Mouse (Mus musculus): ENCODE measurements around the gene Slc10a1. TPM values are rescaled to one million over a fixed set of nuclear protein-coding genes. Genes with fewer than 3 reads are reported as not detected.

Gene Slc10a1
- polyA plus RNA-seq, 1 experiment from 2014 or later, result 0.44 TPM

GRCm38 (mm10) chr12:80982326-80982725 lies 13.8 kb upstream of the Slc10a1 start:
- ATAC-seq (ENCODE audit: insufficient read depth, low FRiP score, low TSS enrichment), result no peak
- H3K27ac ChIP-seq (ENCODE audit: low read depth, low read length), result no peak overlapping the region
- H3K9me3 ChIP-seq (ENCODE audit: control insufficient read depth, low read length), result no peaks in the 10 kb centered on the region
- H3K4me2 ChIP-seq (ENCODE audit: low read depth), result no peak overlapping the region
- 2% methylated on average over 7 of the region's 7 CpGs for WGBS
- no peaks in the 10 kb centered on the region for H3K36me3 ChIP-seq (ENCODE audit: control insufficient read depth, insufficient read depth, low read length)
- DNase-seq (ENCODE audit: low spot score), result peak; percentile 78
- no peak overlapping the region for H3K4me3 ChIP-seq (ENCODE audit: low read depth, low read length)
- no peaks in the 10 kb centered on the region for H3K27me3 ChIP-seq (ENCODE audit: control insufficient read depth, insufficient read depth, low read length)
- no peak overlapping the region for H3K9ac ChIP-seq (ENCODE audit: low read length)
- no peaks in the 10 kb centered on the region for H3K4me1 ChIP-seq (ENCODE audit: control insufficient read depth, insufficient read depth, low read length)

DNA sequence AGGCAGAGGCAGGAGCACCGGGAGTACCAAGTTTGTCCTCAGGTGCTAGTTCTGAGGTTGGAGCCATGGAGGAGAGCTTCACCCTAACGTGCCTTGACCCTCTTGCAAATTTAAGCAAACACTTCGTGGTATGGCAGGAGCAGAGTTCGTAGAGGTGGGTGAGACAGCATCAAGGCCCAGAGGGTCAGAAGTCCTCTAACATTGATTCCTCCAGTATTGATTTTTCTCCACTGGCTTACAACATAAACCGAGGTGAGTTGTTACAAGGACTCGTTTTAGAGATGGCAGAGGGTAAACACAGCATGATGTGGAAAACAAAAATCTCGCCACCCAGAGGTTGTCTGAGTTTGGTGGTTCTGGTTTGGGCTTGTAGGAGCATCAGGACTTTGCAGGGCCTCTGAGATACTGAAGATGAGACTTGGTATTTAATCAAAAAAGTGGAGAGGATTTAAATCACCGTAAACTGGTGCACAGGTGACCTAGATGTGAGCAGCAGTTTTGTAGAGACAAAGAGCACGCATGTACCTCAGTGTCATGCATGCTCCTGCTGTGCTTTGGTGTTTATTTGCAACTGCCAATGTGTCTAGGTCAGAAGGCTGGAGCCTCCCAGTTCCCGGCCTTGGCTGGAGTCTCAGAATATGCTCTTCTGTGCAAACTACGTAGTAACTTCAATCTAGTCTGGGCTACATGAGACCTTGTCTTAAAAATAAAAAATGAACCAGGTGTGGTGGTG lies 7.6 kb upstream of the Slc10a1 start:
- no peak overlapping the region for H3K4me2 ChIP-seq (ENCODE audit: low read depth)
- ATAC-seq (ENCODE audit: insufficient read depth, low FRiP score, low TSS enrichment) (no peak), DNase-seq (ENCODE audit: low spot score) (no peak)
- 90% methylated on average over 11 of the region's 11 CpGs for WGBS
- no peak overlapping the region for H3K4me3 ChIP-seq (ENCODE audit: low read depth, low read length)
- H3K4me1 ChIP-seq (ENCODE audit: control insufficient read depth, insufficient read depth, low read length), result no peaks in the 10 kb centered on the region
- no peak overlapping the region for H3K9ac ChIP-seq (ENCODE audit: low read length)
- H3K27me3 ChIP-seq (ENCODE audit: control insufficient read depth, insufficient read depth, low read length), result no peaks in the 10 kb centered on the region
- H3K9me3 ChIP-seq (ENCODE audit: control insufficient read depth, low read length), result no peaks in the 10 kb centered on the region
- no peak overlapping the region for H3K27ac ChIP-seq (ENCODE audit: low read depth, low read length)
- H3K36me3 ChIP-seq (ENCODE audit: control insufficient read depth, insufficient read depth, low read length), result no peaks in the 10 kb centered on the region

- no peak for DNase-seq (ENCODE audit: low spot score)
- no peak overlapping the region for H3K4me2 ChIP-seq (ENCODE audit: low read depth)
- ATAC-seq (ENCODE audit: insufficient read depth, low FRiP score, low TSS enrichment), result no peak
- H3K27me3 ChIP-seq (ENCODE audit: control insufficient read depth, insufficient read depth, low read length), result no peaks in the 10 kb centered on the region
- H3K4me1 ChIP-seq (ENCODE audit: control insufficient read depth, insufficient read depth, low read length), result no peaks in the 10 kb centered on the region
- H3K9me3 ChIP-seq (ENCODE audit: control insufficient read depth, low read length), result no peaks in the 10 kb centered on the region
- no peaks in the 10 kb centered on the region for H3K36me3 ChIP-seq (ENCODE audit: control insufficient read depth, insufficient read depth, low read length)
- H3K4me3 ChIP-seq (ENCODE audit: low read depth, low read length), result no peak overlapping the region
- no peak overlapping the region for H3K9ac ChIP-seq (ENCODE audit: low read length)
- WGBS, result 26% methylated on average over 3 of the region's 3 CpGs
- H3K27ac ChIP-seq (ENCODE audit: low read depth, low read length), result no peak overlapping the region
These were observed 3.3 kb upstream of the Slc10a1 start for GRCm38 (mm10) chr12:80971756-80972155.

DNA sequence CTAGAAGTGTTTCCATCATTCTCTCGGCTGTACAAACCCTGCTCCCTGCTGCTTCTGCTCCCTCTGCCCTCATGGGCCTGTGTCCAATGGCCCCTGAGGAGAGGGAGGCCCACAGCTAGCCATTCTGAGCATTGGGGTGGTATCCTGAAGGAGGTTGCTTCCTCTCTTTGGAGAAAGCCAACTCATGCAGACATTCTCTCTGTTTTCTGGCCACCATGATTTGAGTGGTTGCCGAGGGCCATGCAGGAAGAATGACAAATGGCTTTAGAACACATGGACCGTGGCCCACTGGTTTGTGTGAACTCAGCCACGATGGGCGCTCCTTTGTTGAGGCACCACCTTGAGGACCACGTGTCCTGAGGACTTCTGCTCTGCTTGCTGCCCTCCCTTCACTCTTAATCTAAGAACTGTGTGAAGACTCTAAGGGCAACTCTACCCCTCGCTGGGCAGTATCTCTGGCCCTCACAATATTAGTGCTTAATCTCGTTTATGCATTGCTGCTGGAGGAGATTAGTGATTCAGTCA lies 1.7 kb upstream of the Slc10a1 start:
- Histone ChIP-seq H3K36me3 (ENCODE audit: control insufficient read depth, insufficient read depth, low read length) (no peaks in the 10 kb centered on the region), H3K27ac (ENCODE audit: low read depth, low read length) (no peak overlapping the region), H3K9ac (ENCODE audit: low read length) (no peak overlapping the region), H3K4me2 (ENCODE audit: low read depth) (no peak overlapping the region), H3K4me3 (ENCODE audit: low read depth, low read length) (no peak overlapping the region), H3K4me1 (ENCODE audit: control insufficient read depth, insufficient read depth, low read length) (no peaks in the 10 kb centered on the region), H3K27me3 (ENCODE audit: control insufficient read depth, insufficient read depth, low read length) (no peaks in the 10 kb centered on the region), H3K9me3 (ENCODE audit: control insufficient read depth, low read length) (no peaks in the 10 kb centered on the region)
- ATAC-seq (ENCODE audit: insufficient read depth, low FRiP score, low TSS enrichment), result no peak
- no peak for DNase-seq (ENCODE audit: low spot score)
- 78% methylated on average over 8 of the region's 8 CpGs for WGBS

- H3K27me3 ChIP-seq (ENCODE audit: control insufficient read depth, insufficient read depth, low read length), result no peaks in the 10 kb centered on the region
- no peak overlapping the region for H3K9ac ChIP-seq (ENCODE audit: low read length)
- H3K36me3 ChIP-seq (ENCODE audit: control insufficient read depth, insufficient read depth, low read length), result no peaks in the 10 kb centered on the region
- H3K4me2 ChIP-seq (ENCODE audit: low read depth), result no peak overlapping the region
- no peak overlapping the region for H3K4me3 ChIP-seq (ENCODE audit: low read depth, low read length)
- ATAC-seq (ENCODE audit: insufficient read depth, low FRiP score, low TSS enrichment), result no peak
- DNase-seq (ENCODE audit: low spot score), result no peak
- H3K4me1 ChIP-seq (ENCODE audit: control insufficient read depth, insufficient read depth, low read length), result no peaks in the 10 kb centered on the region
- 87% methylated on average over 9 of the region's 9 CpGs for WGBS
- H3K9me3 ChIP-seq (ENCODE audit: control insufficient read depth, low read length), result no peaks in the 10 kb centered on the region
- H3K27ac ChIP-seq (ENCODE audit: low read depth, low read length), result no peak overlapping the region
These were observed 587 bp downstream of the Slc10a1 start for GRCm38 (mm10) chr12:80967918-80968317.

DNA sequence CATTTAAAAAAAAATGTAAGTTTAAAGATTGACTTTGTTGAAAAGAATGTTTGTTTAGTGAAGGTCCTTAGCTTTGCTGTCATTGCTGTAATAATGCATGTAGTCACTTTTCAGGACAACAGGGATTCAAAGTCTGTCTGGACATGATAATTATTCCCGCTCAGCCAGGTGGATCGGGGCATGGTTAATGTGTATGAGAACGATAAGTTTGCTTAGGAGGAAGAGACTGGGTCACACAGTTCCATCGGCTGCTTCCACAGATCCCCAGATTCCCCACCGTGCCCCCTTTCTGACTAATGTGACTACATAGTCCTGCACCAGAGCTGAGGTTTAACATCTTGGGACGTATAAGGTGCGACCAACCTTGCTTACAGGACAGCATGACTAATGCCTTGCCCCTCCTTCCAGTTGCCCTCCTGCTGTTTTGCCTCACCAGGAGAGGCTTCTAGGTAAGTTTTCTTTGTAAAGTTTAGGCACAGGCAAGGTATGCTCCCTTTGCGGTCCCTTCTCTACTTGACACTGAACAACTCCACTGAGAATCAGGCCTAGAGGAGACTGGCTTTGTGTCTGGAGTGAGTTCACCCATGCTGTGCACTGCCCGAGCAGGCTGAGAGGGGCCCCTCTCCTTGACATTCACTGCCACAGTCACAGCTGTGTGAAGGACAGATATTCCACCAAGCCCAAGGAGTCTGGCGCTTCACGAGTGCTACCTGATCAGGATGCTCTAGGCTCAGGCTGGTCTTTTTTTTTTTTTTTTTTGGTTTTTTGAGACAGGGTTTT lies 2.3 kb downstream of the Slc10a1 start:
- no peaks in the 10 kb centered on the region for H3K27me3 ChIP-seq (ENCODE audit: control insufficient read depth, insufficient read depth, low read length)
- ATAC-seq (ENCODE audit: insufficient read depth, low FRiP score, low TSS enrichment) (no peak), DNase-seq (ENCODE audit: low spot score) (no peak)
- 76% methylated on average over 11 of the region's 11 CpGs for WGBS
- H3K4me1 ChIP-seq (ENCODE audit: control insufficient read depth, insufficient read depth, low read length), result no peaks in the 10 kb centered on the region
- H3K9ac ChIP-seq (ENCODE audit: low read length), result no peak overlapping the region
- H3K27ac ChIP-seq (ENCODE audit: low read depth, low read length), result no peak overlapping the region
- no peak overlapping the region for H3K4me3 ChIP-seq (ENCODE audit: low read depth, low read length)
- no peaks in the 10 kb centered on the region for H3K36me3 ChIP-seq (ENCODE audit: control insufficient read depth, insufficient read depth, low read length)
- H3K4me2 ChIP-seq (ENCODE audit: low read depth), result no peak overlapping the region
- no peaks in the 10 kb centered on the region for H3K9me3 ChIP-seq (ENCODE audit: control insufficient read depth, low read length)

DNA sequence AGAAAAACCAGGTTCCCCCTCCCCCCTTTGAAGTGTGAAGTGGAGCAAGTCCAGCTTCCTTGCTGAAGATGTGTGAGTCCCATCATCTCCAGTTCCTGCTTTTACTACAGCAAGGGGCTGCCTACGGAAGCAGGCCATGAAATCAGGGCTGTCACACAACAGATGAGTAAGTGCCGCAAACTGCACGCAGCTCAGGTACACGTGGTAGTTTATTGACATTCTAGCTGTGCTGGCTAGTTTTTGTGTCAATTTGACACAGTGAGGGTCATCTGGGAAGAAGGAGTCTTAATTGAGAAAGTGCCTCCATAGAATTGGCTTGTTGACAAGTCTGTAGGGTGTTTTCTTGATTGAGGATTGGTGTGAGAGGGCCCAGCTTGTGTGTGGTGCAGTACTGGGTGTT lies 5.9 kb downstream of the Slc10a1 start:
- ATAC-seq (ENCODE audit: insufficient read depth, low FRiP score, low TSS enrichment), result no peak
- H3K36me3 ChIP-seq (ENCODE audit: control insufficient read depth, insufficient read depth, low read length), result 0 out of 2 replicates have a peak, but pooled peaks cover 2% of the 10 kb centered on the region
- no peaks in the 10 kb centered on the region for H3K4me1 ChIP-seq (ENCODE audit: control insufficient read depth, insufficient read depth, low read length)
- 76% methylated on average over 4 of the region's 4 CpGs for WGBS
- no peak overlapping the region for H3K27ac ChIP-seq (ENCODE audit: low read depth, low read length)
- H3K9ac ChIP-seq (ENCODE audit: low read length), result no peak overlapping the region
- H3K4me2 ChIP-seq (ENCODE audit: low read depth), result no peak overlapping the region
- no peak overlapping the region for H3K4me3 ChIP-seq (ENCODE audit: low read depth, low read length)
- no peaks in the 10 kb centered on the region for H3K9me3 ChIP-seq (ENCODE audit: control insufficient read depth, low read length)
- no peak for DNase-seq (ENCODE audit: low spot score)
- H3K27me3 ChIP-seq (ENCODE audit: control insufficient read depth, insufficient read depth, low read length), result no peaks in the 10 kb centered on the region

DNA sequence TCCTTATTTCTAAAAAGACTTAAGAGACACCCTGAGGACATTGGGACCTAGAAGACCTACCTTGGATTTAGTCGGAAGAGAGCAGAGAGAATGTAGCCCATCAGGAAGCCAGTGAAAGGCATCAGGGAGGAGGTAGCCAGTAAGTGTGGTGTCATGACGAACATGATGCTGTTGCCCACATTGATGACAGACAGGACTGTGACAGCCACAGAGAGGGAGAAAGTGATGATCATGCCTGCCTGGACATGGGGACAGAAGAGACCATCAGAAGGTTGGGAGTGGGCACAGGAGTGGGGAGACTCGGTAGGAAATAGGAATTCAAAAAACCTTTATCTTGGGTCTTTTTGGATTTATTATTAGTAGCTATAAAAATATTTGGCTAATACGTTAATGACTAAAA lies 10.5 kb downstream of the Slc10a1 start:
- no peaks in the 10 kb centered on the region for H3K9me3 ChIP-seq (ENCODE audit: control insufficient read depth, low read length)
- no peak overlapping the region for H3K4me2 ChIP-seq (ENCODE audit: low read depth)
- 93% methylated on average over 4 of the region's 4 CpGs for WGBS
- peaks cover 9% of the 10 kb centered on the region for H3K36me3 ChIP-seq (ENCODE audit: control insufficient read depth, insufficient read depth, low read length)
- H3K4me3 ChIP-seq (ENCODE audit: low read depth, low read length), result no peak overlapping the region
- DNase-seq (ENCODE audit: low spot score) (no peak), ATAC-seq (ENCODE audit: insufficient read depth, low FRiP score, low TSS enrichment) (no peak)
- no peak overlapping the region for H3K27ac ChIP-seq (ENCODE audit: low read depth, low read length)
- no peaks in the 10 kb centered on the region for H3K4me1 ChIP-seq (ENCODE audit: control insufficient read depth, insufficient read depth, low read length)
- no peaks in the 10 kb centered on the region for H3K27me3 ChIP-seq (ENCODE audit: control insufficient read depth, insufficient read depth, low read length)
- no peak overlapping the region for H3K9ac ChIP-seq (ENCODE audit: low read length)

- Histone ChIP-seq H3K9me3 (ENCODE audit: control insufficient read depth, low read length) (no peaks in the 10 kb centered on the region), H3K36me3 (ENCODE audit: control insufficient read depth, insufficient read depth, low read length) (peaks cover 11% of the 10 kb centered on the region)
These were observed 12.5 kb downstream of the Slc10a1 start for GRCm38 (mm10) chr12:80956039-80956438.

More at GRCm38 (mm10) chr12:80956039-80956438, 12.5 kb downstream of the Slc10a1 start:
- no peak for ATAC-seq (ENCODE audit: insufficient read depth, low FRiP score, low TSS enrichment)
- no peak for DNase-seq (ENCODE audit: low spot score)
- no peak overlapping the region for H3K9ac ChIP-seq (ENCODE audit: low read length)
- WGBS, result 87% methylated on average over 3 of the region's 3 CpGs
- H3K27me3 ChIP-seq (ENCODE audit: control insufficient read depth, insufficient read depth, low read length), result no peaks in the 10 kb centered on the region
- no peak overlapping the region for H3K4me3 ChIP-seq (ENCODE audit: low read depth, low read length)
- H3K27ac ChIP-seq (ENCODE audit: low read depth, low read length), result no peak overlapping the region
- no peak overlapping the region for H3K4me2 ChIP-seq (ENCODE audit: low read depth)
- no peaks in the 10 kb centered on the region for H3K4me1 ChIP-seq (ENCODE audit: control insufficient read depth, insufficient read depth, low read length)

Measured in neural tube, embryonic 11.5 days (tissue).